Mouse (Mus musculus) layer of hippocampus, postnatal 25 days (tissue): ENCODE measurements around the gene Nlrc5. TPM values are rescaled to one million over a fixed set of nuclear protein-coding genes. Genes with fewer than 3 reads are reported as not detected.
A peak's percentile ranks its signal among the peaks of the same experiment; 100 is the strongest.

Source experiments
- DNase-seq, 2 experiments: peaks; one replicate each; pipeline ENCODE4 v3.0.0; 2022; ENCODE audit warnings: mixed read lengths in 2 of 2, low spot score in 1 of 2; ENCODE audit errors: extremely low spot score in 1 of 2
- total RNA-seq, 2 experiments: library from RNA; stranded (reverse); gene quantifications; 2 replicates each; pipeline ENCODE4 v1.2.3; 2021

Nlrc5 gene
- total RNA-seq, 2 experiments from 2014 or later, result 0.26 to 0.59 TPM

DNA sequence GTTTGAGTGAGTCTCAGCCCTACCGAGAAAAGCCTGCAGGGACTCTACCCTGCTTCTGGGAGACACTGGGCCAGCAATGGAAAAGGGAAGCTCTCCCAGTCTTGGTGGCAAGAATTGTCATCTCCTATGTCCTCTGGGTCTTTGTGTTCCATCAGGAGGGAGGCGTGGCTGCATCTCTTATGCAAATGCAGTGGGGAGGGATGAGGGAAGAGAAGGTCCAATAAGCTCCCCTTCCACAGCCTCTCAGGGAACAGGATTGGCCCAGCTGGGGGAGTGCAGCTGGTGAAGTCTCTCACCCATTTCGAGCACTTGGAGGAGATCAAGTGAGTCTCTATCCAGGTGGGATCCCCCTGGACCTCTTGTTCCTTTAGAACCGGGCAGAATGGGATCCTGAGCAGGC, 87.3 kb downstream of the Nlrc5 start:
- DNase-seq, result no peak

DNA sequence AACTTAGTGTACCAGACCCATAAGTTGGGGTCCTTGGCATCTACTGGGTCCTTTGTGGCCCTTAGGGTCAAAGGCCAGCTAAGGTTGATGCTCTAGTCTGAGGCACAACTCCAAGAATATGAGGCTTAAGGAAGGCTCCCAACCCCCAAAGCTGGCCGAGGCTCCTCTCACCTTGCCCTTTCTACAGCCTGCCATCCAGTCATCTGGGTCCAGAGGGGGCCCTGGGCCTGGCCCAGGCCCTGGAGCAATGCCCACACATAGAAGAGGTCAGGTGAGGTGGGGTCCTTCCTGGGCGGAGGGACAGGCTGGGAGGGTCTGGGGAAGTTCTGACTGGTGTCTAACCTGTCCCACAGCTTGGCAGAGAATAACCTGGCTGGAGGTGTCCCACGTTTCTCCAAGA, 88.3 kb downstream of the Nlrc5 start:
- DNase-seq, result no peak

DNA sequence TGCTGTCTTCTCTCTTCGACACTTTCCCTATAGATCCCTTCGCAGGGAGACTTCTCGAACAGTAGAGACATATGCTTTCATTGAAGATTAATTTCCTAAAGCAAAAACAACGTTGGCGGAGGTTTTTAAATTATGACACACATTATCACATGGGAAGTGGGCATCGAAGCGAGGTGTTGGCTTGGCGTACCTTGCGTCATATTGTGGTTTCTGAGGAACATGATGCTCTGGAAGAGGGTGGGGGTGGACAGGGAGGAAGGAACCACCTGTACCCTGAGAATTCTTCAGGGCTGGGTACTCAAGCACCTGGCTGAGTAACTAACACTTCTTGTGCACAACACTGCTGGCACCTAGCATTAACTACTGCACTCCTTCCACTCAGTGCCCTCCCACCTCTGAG, 90.4 kb downstream of the Nlrc5 start:
- no peak for DNase-seq

DNA sequence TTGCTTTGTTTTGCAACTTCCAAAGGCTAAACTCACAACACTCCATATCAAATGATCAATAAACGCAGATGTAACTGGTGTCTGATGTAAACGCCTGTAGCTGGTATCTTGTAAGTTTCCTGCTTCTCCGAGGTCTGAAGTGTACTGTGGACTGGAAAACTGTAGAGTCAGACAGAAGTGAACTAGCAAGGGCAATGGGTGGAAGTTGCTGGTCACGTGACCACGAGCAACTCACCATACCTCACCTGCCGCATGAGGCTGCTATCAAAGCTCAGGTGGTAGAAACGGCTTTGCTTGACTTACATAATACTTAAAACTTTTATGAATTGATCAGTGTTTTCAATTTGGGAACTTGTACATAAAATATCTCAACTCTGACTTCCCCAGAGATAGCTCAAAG, 93.0 kb downstream of the Nlrc5 start:
- DNase-seq, result no peak

DNA sequence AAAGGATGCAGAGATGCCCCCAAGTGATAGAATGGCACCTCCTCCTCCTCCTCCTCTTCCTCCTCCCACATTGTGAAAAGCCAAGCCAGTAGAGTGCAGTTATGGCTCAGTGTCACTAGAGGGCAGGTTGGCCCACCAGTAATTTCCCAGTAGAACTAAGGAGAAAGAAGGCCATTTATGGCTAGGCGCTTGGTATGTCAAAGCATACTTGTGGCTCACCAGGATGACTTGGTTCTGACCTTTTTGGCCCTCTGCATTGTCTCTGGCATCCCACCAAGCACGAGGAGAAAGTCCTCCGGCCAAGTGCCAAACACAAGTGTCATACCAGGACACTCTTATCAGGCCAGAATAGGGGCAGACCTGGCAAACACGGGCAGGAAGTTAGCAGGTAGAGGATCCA, 94.1 kb downstream of the Nlrc5 start:
- peak; percentile 37 to 42 for DNase-seq

DNA sequence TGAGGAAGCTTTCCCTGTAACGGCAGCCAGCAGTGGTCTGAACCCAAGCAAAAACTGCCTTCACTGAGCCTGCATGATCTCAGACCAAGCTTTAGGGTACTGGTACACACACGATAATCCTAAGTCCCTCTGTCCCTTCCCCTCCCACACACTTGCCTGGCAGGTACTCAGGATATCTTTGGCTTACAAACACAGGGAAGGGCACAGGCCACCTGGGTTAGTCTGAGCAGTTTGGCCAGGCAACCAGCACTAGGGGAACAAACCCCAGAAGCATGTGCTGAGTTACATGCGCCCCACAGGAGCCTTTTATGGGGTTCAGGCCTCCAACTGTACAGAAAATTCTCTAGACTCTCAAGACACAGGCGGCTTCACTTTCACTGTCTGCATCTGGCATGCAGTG, 95.7 kb downstream of the Nlrc5 start:
- DNase-seq, result no peak

DNA sequence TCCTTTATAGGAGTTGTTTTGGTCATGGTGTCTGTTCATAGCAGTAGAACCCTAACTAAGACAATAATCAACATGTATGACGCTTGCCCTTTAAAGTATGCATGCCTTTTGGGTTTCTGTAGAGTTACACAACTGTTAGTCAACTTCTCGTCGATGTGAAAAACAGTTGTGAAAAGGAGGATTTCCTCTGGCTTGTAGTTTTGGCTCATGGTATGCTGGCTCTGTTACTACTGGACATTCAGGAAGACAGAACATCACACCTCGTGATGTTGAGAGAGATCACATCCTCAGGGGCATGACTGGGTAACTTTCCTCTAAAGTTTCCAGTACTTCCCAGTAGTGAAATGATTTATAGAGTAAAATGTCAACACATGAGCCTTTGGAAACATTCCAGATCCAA, 96.5 kb downstream of the Nlrc5 start:
- DNase-seq, result no peak

DNA sequence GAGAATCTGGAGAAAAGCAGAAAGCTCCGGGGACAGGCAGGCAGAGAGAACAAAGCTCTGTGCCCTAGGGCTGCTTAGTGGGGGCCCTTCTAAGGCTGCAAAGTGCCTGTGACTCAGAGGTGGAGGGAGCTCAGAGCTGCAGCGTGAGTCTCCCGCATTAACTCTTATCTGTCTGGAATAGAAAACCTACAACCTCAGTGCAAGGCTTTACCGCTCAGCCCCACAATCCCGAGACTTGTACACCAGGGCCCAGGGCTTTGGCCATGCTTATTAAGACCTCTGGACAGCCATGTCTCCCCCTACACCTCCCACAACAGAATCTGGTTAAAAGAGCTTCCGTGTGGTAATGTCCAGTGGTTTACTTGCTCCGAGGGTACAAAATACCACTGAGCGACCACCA, 97.8 kb downstream of the Nlrc5 start:
- no peak for DNase-seq

DNA sequence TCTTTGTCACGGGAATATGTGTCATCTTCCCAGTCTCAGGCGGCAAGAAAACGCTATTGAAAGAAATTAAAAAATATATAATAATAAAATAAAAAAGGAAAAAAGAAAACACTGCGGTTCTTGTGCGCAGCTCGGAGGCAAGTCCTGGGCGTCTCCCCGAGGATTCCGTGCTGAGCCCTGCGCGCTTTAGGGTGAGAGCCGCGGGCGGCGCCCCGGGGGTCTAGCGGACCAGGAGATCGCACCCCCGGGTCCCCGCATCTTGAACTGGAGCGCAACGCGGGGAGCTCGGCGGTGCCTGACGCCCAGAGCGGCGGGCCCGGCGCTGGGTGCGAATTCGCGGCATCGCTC, 98.3 kb downstream of the Nlrc5 start:
- no peak for DNase-seq

DNA sequence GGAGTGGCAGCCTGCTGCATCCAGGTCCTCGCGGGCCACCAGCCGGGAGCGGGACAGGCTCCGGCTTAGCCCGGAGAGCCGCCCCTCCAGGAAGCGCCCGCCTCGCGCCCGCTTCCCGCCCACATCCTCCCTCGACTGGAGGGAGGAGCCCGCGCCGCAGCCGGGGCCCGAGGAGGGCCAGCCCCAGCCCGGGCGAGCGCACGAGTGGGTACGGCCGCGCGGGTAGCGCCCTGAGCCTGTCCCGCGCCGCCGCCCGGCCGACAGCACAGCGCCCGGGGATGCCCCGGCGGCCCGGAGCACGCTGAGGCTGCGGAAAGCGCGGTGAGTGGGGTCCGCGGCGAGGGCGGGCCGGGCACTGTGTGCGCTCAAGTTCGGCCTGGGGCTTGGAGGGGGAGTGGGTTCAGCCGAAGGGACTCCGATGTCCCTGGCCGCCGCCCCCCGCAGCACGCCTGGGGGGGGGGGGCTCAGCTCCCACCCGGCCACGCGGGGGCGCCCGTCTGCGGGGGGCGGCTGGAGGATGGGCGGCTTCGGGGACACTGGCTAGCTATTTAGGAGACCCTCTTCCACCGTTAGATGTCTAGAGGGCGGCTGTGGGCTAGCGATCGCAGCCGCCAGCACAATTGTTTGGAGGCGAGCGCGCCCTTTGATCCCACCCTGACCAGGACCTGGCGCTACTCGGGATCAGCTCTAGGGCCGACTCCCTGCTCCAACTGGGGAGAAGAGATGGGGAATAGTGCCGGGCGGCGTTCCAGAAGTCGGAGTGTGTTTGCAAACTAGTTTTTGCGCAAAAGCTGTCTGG, 98.9 kb downstream of the Nlrc5 start, which contains the start of gene Cpne2:
TSS of gene Cpne2 (plus strand) at position 118 of the 799 bp plus-strand sequence.
- peak; percentile 42 for DNase-seq

DNA sequence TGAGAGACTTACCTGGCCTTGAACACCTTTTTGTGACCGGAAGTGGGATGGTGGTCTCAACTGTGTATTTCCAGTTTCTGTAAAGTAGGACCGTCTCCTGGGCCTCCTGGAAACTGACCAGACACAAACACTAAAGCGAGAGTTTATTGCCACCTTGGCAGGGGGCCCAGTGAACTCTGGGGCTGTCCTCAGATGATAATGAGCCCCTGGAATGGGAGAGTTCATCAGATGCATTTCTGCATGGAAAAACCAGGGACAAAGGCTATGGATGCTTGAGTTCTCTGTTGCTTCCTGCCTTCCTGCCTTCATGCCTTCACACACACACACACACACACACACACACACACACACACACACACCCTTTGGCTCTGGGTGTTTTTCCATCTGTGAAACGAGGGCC, 100.5 kb downstream of the Nlrc5 start:
- DNase-seq, result no peak

DNA sequence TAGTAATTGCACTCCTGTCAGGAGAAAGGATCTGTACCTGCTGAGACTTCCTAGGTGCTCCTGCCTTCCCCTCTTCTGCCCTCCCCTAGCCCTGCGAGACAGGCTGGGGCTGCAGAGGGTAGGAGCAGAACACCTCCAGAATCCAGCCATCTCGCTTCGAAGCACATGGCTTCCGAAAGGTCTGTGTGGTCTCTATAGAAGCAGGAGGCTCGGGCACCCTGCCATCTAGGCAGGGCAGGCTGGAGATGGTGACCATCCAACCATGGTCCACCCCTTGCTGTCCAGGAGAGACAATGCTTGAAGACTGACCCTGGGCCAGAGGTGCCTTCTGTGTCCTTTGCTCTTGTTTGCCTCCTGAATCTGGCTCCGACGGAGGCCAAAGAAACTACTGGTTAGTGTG, 101.5 kb downstream of the Nlrc5 start:
- DNase-seq, result no peak

DNA sequence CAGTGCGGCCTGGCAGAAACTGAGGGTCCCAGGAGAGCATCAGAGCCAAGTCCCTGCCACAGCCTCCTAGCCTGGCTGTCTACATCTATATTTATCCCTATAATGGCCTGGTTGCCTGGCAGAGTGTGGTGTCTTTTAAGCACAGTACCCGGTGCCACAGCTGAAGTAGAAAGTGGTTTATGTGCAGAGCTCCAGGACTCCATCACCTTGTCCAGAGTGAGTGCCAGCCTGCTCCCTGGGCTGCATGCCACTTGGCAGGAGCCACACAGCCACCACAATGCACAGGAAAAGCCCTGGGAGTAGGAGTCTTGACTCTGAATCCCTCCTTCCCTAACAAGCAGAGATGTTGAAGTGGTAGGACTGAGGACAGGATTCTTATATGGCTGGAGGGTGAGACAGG, 103.3 kb downstream of the Nlrc5 start:
- no peak for DNase-seq

DNA sequence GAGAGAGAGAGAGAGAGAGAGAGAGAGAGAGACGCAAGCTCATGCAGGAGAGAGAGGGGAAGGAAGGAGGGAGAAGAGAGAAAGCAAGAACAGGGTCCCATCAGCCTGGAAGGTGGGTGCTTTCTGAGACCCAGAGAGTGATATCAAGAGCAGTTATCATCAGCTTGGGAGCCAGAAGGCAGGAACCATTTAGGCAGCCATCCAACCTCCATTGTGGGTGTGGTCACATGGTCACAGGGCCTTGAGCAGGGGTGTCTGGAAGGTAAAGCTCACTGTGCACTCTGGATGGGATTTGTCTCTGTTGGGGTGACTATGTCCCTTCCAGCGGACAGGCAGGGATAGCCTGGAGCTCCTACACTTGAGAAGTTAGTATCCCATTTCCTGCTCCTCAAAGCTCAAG, 105.9 kb downstream of the Nlrc5 start:
- DNase-seq, result no peak

DNA sequence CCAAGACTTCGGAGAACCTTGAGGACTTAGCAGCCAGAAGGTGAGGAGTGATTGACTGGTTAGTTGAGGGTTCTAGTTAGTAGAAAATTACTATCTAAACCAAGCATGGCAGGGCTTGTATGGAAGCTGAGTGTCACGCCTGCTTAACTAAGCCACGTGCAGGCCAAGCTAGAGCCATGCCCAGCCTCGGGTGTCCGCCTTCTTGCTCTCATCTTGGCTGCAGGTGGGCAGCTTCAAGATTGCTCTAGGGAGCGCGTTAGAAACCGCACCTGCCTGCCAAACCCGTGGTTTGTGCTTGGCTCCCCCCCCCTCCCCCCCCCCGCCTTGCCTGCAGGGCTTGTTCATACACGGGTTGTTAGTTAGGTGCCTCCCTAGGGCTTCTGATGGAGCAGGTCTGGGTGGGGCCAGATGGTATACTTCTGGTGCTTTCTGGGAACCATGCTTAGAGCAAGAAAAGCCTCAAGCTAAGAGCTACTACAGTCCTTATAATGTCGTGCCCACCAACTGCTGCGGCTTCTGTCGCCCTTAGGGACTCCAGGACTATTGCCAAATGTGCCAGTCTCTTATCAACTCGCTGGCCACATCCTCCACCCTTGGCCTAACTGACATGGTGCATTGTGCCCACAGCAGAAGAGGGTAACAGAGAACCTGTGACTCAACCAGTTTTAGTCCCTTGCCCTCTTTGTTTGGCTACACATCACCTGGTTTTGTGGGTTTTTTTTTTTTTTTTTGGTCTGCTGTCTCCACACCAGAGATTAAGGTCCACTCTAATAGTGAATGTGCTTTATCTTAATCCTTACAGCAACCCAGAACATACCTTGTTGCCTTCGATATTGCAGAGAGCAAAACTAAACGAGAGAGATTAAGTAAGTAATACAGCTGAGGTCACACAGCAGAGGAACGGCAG, 107.0 kb downstream of the Nlrc5 start:
- no peak for DNase-seq

DNA sequence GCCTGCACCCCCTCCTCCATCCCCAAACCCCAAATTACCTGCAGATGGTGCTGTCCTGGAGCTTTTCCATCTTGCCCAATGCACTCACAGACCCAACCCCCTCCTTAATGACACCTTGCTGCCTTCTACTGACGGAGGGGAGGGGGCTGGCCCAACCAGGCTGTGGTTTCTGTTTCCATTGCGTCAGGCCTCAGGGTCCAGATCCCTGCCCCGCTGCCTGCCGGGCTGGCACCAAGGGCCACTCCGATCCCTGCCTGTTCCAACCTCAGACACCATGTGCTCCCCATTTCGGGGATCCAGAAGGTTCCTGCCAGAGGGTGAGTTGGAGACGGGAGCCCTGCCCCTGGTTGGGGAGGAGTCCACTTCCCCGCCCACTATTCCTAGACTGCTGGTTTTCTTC, 109.8 kb downstream of the Nlrc5 start:
- DNase-seq, result no peak

DNA sequence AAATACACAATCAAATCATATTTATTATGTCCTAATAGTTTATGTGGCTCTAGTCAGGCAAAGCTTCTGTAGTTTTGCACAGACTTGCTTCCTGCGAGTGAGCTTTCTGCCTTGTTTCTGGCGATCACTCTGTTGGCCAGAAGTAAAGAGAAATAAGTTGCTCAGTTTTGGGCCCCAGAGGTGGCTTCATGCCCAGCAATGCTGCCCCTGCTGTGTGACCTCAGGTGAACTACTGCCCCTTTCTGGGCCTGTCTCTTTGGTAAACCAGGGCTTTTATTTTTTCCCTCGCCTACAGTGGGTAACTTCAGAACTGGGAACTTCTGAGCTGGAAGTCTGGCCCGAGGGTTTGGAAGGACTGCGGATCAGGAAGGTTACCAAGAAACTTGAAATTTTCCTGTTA, 114.9 kb downstream of the Nlrc5 start:
- DNase-seq, result no peak

DNA sequence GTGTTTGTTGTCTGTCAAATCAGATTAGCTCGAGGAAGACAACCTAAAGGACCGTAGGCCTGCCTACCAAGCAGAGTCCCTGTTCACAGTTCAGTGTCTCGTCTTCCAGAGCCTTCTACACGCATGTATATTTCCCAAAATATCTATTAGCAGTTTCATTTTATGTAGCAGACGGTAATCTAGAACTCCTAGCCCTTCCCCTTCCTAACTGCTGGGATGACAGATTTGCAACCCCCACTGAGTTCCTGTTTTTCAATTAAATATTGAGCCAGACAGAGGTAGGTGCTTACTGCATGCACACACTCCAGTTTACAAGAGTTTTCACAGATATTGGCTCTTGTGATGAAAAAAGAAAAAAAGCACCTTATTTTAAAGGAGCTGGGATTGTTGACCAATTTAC, 115.3 kb downstream of the Nlrc5 start:
- DNase-seq, result no peak

DNA sequence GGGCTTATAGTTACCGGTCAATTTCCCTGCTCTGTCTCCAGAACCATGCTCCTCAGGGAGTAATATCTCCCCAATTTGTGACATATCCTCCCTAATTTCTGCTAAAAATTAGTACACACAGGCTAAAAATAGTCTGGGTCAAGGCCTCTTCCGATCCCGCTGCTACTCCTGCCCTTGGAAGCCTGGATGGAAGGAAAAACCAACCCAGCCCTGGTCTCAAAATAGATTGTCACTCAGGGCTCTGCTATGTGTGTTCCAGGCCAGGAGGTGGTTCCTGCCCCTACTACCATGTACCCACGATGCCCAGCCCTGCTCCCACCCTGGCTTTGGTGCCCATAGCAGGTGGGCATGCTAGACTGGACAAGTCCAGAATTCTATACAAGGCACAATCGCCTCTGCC, 115.8 kb downstream of the Nlrc5 start:
- DNase-seq, result no peak

DNA sequence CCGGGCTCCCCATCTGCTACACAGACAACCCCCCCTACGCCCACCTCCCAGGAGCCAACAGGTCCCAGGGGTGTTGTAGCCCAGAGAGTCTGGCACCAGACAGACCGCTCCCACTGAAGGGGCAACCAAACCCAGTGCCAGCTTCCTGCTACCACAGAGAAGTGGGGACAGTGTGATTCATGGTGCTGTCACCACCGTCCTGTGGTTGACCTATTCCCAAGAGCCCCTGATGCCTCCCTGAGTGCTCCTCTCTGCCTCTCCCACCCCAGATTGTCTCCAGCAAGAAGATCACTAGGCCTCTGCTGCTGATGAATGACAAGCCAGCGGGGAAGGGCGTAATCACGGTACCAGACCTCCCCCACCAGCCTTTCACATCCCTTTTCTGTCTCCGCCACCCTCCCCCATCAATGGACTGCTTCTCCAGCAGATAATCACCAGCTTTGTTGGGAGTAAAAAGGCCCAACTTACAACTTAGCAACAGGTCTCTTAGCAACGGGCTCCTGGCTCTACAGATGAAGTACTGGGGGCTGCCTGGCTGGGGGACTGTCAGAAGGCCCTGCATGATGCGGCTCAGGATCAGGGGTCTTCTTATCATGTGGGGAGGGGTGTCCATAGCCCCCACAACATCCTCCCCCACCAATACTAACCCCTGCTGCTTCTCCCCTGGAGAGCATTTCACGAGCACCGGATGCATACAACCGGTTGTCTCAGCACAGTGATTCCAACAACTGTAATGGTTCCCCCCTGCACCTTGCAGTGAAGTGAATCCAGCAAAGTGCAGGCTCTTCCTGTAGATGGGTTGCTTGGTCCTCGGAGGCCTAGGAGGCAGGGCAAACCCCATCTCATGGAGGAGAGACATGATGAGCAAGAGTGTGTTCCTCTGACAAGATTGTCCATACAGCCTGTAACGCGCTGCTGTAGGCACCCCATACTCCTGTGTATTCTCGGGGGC, 117.6 kb downstream of the Nlrc5 start:
- DNase-seq, result peak; percentile 36 to 54

DNA sequence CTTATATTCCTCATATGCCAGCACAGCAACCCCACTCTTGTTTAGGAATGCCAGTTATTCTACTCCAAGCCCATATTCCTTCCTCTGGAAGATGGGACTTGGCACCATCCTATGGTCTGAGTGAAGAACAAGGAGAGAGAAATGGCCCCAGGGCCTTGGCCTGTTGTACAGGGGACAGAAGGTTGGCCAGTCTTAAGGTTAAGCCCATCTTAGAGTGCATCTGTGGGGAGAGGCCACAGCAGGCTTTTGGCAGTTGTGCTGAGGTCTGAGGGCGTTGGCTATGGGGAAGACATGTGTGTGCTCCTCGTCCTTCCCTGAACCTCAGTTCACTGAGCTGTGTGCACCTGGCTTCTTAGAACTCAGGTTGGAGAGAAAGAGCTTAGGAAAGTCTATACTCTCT, 118.5 kb downstream of the Nlrc5 start:
- no peak for DNase-seq
